Mouse (Mus musculus): ENCODE measurements around the gene Gm49369. TPM values are rescaled to one million over a fixed set of nuclear protein-coding genes. Genes with fewer than 3 reads are reported as not detected.
"Not testable (repeated sequence)": the region's sequence is repeated elsewhere in the genome, so short reads cannot be mapped to it uniquely, and the experiment has no call there.

The Gm49369 gene
- total RNA-seq (2021), result 1 to 10 TPM in 1 of 2 experiments, not detected in 1; 4.6 TPM

DNA sequence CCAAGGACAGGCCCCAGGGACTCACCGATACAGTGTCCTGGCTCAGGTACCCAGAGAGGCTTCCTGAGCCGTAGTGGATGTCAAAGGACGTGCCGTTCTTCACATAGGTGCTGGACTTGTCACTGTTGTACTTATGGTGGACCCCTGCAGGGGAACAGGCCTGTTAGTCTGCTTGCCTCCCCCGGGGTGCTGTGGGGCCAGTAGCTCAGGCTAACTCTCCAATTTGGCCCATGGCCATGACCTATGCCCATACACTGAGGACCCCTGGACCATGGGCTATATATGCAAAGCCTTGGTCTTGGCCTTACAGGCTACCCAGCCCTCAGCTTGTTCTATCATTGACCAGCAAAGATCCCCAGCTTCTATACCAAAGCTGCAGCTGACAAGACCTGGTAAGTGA is at the start of gene Gm49369:
Gm49369 (minus strand) TSS at position 101 of the 400 bp plus-strand sequence.
- no peak for DNase-seq (ENCODE audit: low spot score in 2 of 2)
- intact Hi-C loops (cut with DNase I), result no loop called here

DNA sequence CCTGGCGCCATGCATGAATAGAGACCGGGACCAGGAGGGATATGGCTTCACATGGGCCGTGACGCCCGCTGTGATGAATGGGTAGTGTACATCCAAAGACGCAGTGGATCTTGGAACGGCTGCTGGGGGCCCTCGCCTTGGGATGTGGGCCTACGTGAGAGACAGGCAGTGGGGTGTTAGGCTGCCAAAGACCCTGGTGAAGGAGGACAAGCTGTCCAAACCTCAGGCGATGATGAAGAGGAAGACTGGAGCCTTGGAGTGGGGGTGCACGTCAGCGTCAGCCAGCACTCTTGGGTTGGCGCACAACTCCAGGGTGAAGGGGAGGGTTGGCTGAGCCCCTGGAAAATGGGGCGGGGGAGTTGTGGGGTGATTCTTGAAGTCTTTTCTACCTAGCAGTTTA is 48.6 kb upstream of the Gm49369 start:
- intact Hi-C loops (cut with DNase I), result no loop called here
- no peak for DNase-seq (ENCODE audit: low spot score in 2 of 2)

DNA sequence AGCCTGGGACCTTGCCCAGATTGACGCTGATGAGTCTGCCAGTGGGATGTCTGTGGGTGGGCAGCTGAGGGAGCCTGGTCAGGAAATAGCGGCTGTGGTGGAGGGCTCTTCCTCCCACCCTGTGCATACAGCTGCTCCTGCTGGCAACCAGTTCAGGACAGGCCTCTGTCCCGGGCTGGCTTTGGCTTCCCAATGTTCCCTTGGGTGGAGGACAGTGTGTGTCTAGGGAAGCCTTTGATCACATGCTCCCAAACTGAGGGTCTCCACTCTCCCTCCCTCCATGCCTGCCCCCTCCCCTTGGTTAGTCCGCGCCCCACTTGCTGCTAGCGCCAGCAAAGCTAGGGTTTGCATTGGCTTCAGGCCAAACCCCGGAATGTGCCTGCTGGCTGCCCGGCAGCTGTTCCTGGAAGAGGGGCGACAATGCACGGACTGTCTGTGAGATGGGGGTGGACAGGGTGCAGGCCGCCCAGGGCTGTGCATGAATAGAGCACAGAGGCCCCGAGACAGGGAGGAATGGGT is 47.8 kb upstream of the Gm49369 start:
- DNase-seq (ENCODE audit: low spot score in 2 of 2), result peak; percentile 24 to 36
- intact Hi-C loops (cut with DNase I), result no loop called here

DNA sequence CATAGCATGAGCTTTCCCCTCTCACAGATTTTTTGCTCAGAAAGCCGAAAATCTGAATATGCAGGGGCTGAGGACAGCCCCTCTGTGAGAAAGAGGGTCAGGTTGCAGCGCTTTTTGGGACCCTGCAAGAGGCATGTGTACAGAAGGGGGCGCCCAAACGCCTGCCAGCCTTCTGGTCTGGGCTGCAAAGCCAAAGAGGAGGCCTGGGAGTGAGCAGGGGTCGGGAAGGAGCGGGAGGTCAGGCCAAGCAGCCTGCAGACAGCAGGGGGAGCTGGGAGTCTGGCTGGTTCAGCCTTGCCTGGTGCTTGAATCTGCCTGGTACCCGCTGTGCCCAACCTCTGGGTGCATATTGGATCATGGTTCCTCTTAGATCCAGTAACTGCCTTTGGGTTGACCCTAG is 45.7 kb upstream of the Gm49369 start:
- intact Hi-C loops (cut with DNase I), result no loop called here
- DNase-seq (ENCODE audit: low spot score in 2 of 2), result no peak

DNA sequence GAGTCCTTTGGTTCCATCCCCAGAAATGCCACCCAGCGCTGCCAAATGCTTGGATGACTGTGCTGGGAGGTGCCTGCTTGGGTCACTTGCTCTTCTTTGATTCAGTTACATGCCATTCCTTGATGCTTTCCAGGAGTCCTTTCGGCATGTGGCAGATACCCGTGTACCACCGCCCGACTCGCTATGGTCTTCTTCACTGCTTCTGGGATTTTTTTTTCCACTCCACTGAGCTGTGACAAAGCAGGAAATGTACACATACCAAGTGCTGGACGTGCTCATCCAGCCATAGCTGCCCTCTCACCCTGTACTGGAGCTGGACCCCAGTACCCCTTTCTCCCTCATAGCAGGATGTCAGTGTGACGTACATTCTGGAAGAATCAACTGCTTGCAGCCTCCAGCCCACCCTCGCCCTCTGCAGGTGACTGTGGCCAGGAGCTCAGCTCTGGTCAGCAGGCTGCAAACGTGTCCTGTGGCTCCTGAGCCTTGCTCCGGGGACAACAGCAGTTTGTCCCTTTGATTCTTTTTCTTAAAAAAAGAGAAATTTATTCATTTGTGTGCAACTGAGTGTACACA is 43.3 kb upstream of the Gm49369 start:
- intact Hi-C loops (cut with DNase I), result no loop called here
- DNase-seq (ENCODE audit: low spot score in 2 of 2), result no peak

DNA sequence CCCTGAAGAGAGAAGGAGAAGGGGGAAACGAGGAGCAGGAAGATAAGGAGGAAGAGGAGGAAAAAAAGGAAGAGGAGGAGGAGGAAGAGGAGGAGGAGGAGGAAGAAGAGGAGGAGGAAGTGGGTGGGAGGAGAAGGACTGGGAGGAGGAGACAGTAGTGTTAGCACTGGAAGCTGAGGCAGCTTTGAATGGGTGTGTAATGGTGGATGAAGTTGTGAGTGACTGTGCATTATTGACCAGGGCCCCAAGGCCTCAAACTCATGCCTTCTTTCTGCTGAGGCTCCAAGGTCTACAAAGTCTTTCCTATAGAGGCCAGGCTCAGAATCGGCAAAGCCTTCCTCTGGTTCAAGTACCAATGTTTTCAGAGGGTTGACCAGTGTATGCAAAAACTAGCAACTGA is 39.4 kb upstream of the Gm49369 start:
- intact Hi-C loops (cut with DNase I), result no loop called here
- no peak for DNase-seq (ENCODE audit: low spot score in 2 of 2)

DNA sequence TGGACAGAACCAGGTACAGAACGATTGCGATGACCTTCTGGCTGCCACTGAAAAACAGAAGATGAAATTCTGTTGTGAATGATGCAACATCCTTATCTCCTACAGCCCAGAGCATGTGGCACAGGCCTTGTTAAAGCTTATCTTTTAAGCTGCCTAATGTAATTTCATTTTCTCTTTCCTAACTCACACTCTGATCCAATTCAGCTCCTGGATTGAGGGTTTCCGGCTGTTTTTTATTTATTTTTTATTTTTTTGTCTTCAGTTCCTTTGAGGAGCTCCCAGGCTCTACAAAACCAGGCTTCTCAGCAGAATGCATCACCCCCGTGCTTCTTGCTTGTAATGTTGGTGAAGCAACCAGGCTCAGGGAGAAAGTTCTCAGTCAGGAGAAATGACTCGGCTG is 37.4 kb upstream of the Gm49369 start:
- no peak for DNase-seq (ENCODE audit: low spot score in 2 of 2)
- intact Hi-C loops (cut with DNase I), result no loop called here

DNA sequence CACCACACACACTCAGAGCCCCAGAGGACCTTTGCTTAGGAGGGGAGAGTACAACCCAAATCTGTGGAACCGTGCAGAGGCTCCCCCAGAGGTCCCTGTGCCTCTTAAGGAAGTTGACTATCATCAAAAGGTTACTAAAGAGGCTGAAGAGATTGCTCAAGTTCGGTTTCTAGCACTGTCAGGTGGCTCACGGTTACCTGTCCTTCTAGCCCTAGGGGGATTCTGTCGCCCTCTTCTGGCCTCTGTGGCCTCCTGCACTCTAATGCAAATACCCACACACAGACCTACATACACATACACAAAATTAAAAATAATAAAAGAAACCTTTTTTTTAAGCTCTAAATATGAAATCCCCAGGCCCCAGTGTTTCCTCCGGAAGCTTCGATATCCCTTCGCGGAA is 36.2 kb upstream of the Gm49369 start:
- intact Hi-C loops (cut with DNase I), result no loop called here

DNA sequence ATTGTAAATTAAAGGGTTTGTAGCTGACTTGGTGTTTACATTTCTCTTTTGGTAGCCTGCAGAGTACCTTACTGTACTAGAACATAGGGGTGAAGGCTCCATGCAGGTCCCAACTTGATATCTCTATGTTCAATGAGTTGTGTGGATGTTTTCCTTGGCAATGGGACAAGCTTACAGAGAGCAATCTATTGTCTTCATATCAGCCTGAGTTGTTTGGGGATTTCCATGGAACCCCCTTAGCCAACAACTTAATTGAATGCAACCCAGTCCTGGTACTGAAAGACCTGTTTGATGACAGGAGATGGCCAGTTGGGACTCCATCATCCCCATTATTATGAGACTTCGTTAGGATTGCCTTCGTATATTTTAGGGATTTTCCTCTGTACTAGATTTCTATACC is 35.6 kb upstream of the Gm49369 start:
- intact Hi-C loops (cut with DNase I), result no loop called here
- DNase-seq (ENCODE audit: low spot score in 2 of 2), result no peak

More for the DNA sequence above, 36.2 kb upstream of the Gm49369 start:
- DNase-seq (ENCODE audit: low spot score in 2 of 2), result no peak

DNA sequence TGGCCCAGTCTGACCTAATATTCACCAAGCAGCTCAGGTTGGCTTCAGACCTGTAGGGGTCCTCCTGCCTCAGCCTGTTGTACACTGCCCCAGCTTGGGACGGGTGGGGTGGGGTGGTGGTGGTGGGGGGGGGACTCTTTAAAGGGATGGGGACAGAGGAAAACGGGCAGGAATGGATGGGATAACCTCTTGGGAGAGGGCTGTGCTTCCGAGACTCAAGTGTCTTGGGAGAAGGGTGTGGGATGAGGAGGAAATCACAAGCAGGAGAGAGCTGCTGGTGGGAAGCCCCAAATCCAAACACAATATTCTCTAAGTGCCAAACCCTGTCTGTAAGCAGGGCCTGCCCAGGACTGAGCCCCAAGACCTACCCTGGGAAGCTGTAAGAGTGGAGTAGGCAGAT is 33.8 kb upstream of the Gm49369 start:
- intact Hi-C loops (cut with DNase I), result no loop called here
- DNase-seq (ENCODE audit: low spot score in 2 of 2), result no peak

DNA sequence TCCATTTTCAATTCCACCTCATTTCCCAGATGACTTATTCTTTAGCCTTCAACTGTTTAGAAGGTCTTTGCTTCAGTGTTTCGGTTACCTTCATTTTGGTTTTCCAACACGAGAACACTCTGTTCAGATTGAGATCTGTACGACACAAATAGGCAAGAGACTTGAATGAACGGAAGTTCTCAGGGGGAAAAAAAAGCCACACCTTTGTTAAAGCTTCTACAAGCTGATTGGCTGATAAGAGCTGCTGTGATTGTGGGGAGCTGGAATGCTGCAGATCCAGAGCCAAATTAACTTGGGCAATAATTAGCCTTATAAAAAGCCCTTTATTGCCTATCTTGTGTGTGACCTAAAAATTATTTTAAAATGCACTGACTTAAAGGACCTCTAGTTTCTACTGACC is 32.8 kb upstream of the Gm49369 start:
- intact Hi-C loops (cut with DNase I), result no loop called here

DNA sequence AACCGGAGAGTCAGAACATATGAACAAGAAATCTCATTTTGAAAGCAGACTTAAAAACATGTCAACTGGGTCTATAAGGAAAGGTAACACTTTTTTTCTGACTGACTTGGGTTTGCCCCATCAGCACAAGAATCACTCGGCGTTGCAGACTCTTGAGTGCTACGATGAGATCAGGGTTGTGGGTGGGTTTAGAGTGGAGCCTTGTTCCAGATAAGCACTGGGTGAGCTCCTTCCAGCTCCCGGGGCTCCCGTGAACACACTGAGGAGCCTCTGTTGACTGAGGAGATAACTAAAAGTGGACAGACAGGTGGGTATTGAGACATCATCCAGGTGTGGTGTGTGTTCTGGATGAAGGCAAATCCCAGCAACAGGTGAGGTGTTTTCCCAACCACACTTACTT is 30.8 kb upstream of the Gm49369 start:
- DNase-seq (ENCODE audit: low spot score in 2 of 2), result no peak
- intact Hi-C loops (cut with DNase I), result no loop called here

More for the DNA sequence above, 32.8 kb upstream of the Gm49369 start:
- DNase-seq (ENCODE audit: low spot score in 2 of 2), result no peak

DNA sequence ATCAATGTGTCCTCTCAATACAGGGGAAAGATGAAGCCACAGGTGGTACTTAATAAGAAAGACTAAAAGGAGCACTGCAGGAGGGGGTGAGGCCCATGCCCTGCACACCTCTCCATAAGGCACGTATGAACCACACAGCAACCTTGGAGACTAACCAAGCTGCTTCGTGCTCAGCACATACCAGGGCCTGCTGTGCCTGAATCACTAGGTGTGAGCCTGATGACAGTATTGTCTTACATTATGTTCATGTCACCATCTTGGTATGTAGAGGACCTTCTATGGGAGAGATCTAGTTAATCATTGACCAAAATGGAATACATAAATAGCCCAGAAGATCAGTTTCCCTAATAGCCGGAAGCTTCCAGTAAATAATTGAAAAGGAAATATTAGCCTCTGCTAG is 27.1 kb upstream of the Gm49369 start:
- intact Hi-C loops (cut with DNase I), result no loop called here
- DNase-seq (ENCODE audit: low spot score in 2 of 2), result no peak

DNA sequence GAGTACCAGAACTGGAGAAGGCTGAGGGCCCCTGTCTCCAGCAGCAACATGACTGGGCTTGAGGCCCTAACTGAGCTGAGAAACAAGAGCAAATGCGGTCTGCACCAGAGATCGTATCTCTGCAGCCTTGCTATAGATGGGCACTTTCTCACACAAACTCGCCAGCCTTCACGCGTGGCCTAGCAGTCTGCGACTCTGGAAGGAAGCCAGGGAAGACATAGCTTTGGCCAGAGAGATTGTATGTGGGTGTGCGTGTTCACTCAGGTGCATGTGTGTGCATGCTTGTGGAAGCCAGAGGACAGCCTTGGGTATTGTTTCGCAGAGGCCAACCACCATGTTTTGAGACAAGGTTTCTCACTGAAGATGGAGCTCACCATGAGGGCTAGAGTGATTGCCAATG is 26.2 kb upstream of the Gm49369 start:
- no peak for DNase-seq (ENCODE audit: low spot score in 2 of 2)
- intact Hi-C loops (cut with DNase I), result no loop called here

DNA sequence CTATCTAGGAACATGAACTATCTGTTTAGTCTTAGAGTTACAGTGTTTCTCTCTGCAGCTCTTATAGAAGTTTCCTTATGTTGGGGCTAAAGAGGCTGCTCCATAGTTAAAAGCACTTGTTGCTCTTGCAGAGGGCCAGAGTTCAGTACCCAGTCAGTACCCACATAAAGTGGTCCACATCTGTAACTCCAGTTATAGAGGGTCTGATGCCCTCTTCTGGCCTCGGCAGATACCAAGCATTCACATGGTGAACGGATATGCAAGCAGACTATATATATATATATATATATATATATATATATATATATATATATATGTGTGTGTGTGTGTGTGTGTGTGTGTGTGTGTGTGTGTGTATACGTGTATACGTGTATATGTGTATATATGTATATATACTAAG is 25.5 kb upstream of the Gm49369 start:
- intact Hi-C loops (cut with DNase I), result no loop called here
- DNase-seq (ENCODE audit: low spot score in 2 of 2), result no peak

DNA sequence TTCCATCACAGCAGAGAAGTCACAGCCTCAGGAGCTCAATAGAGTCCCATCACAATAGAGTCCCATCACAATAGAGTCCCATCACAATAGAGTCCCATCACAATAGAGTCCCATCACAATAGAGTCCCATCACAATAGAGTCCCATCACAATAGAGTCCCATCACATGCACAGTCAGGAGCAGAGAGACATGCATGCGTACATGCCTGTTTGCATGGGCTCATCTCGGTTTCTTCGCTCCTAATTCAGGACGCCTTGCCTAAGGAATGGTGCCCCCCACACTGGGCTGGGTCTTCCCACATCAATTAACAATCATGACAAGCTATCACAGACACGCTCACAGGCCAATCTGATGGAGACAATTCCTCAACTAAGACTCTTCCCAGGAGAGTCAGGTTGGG is 22.7 kb upstream of the Gm49369 start:
- DNase-seq (ENCODE audit: low spot score in 2 of 2); intact Hi-C loops (cut with DNase I): not testable (repeated sequence)

DNA sequence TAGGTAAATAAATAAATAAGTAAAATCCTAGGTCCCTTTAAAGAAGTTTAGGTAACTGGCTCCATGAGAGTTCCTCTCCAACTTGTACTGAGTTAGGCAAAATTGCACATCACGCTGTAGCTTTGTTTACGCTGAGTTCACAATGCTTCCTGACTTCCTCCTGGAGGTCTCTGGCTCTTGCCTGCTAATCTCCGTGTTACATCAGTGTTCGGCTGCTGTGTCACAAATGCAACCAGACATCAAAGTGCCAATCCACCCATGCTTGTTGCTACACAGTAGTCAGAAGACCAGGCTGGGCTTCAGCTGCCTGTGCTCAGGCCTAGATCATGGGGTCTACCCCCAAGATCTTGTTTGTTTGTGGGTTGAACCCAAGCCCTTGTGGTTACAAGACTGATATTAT is 21.1 kb upstream of the Gm49369 start:
- intact Hi-C loops (cut with DNase I), result no loop called here
- DNase-seq (ENCODE audit: low spot score in 2 of 2), result no peak

DNA sequence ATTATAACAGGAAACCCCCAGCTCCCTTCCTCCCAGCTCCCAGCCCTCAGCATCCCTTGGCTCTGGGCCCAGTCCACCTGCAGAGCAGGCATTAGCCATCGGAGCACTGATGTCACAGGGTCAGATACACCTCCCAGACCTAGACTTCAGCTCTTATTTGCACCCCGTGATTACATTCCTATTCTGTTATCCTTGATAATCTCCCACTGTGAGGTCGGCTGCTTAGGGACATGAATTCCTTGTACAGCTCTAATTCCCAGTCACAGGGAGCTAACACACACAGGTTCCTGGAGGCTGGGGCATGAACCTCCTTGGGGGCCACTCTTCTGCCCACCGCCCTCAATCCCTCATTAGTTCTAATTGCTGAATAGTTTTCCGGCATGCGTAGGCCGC is 18.3 kb upstream of the Gm49369 start:
- no peak for DNase-seq (ENCODE audit: low spot score in 2 of 2)

DNA sequence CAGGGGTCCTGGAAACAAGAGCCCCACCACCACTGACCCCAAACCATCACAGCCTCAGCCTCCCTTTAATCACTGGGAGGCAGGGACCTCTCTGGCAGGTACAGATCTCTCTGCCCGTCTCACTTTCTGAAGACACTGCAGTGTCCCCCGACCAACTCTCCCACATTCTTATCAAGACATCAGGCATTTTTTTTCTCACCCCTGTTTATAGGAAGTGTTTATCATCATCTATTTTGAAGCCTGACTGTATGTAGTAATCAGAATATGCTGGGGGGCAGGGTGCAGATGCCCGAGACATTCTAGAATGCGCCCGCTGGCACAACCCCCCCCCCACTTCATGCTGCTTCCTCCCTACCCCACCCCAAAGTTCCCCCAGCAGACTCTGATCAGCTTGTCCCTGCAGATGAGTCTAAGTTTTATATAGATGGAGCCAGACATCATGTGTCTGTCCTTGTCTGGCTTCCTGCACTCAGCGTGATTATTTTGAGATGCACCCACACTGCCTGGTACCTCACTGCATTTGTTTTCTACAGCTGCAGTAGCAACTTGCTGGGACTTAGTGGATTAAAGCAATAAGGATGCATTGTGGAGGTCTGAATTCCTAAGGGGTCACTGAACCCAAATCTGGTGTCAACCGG is 17.8 kb upstream of the Gm49369 start:
- intact Hi-C loops (cut with DNase I), result no loop called here
- DNase-seq (ENCODE audit: low spot score in 2 of 2), result peak in 1 of 2 experiments; percentile 29

More for the DNA sequence above, 18.3 kb upstream of the Gm49369 start:
- intact Hi-C loops (cut with DNase I), result no loop called here

DNA sequence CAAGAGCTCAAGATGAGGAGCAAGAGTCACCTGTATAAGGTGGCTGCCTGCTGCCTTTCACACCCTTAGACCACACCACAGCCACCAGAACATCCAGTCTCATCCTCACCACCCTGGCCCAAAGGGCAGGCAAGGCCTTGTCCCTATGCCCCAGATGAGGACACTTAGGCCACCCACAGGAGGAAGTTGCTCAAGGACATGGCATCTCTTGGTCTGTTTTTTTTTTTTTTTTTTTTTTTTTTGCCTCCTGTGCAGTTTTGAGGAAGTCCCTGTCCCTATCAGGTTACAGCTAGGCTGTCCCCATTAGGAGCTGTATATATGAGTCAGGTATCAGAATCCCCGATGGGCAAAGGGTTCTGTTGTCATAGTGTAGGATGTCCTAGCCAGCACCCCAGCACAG is 16.8 kb upstream of the Gm49369 start:
- intact Hi-C loops (cut with DNase I), result no loop called here
- DNase-seq (ENCODE audit: low spot score in 2 of 2), result no peak

DNA sequence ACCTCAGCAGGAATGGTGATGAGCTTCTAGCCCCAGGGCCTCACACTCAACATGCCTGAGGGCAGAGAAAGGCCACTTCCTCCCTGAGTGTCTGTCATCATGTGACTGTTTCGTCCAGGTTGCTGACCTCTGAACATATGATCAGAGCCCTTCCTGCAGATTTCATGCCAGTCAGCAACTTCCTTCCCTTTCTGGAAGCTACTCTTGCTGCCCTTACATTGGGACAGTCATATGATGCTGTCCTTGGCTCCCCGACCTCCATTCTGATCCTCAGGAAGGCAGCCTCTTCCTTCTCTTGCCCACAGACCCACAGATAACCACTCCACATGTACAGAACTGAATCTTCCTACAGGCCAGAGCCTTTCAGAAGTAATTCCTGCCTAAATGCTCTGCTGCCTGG is 15.6 kb upstream of the Gm49369 start:
- intact Hi-C loops (cut with DNase I), result no loop called here
- no peak for DNase-seq (ENCODE audit: low spot score in 2 of 2)

DNA sequence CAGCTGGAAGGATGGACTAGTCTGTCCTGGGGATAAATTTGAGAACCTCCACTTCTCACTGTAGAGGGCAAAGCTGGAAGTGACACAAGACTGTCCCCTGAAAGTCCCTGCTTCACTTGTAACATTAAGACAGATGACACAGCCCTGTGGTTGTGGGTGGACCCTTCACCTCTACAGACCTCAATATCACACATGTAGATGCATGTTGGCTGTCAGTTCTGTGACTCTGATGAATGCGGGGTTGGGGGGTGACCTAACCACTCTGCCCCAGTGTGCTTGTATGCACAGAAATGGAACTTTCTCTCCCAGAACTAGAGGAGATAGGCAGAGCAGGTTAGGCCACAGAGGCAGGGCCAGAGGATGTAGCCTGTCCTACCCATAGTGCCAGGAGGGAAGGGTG is 14.1 kb upstream of the Gm49369 start:
- DNase-seq (ENCODE audit: low spot score in 2 of 2), result no peak
- intact Hi-C loops (cut with DNase I), result no loop called here
